Mouse (Mus musculus) urinary bladder, postnatal 25 days (tissue): Measurements from ENCODE around the gene Yipf2.
A peak's percentile ranks its signal among the peaks of the same experiment; 100 is the strongest.
"Not testable (repeated sequence)": the region's sequence is repeated elsewhere in the genome, so short reads cannot be mapped to it uniquely, and the experiment has no call there.

Experiments
- DNase-seq: peaks from one replicate; pipeline ENCODE4 v3.0.0; 2022; ENCODE audit warnings: low spot score

Yipf2 gene

GRCm38 (mm10) chr9:21557556-21557955, 35.1 kb downstream of the Yipf2 start:
- DNase-seq: no peak

- no peak for DNase-seq
Measured at GRCm38 (mm10) chr9:21556996-21557395, 35.6 kb downstream of the Yipf2 start.

GRCm38 (mm10) chr9:21555198-21555742, 37.4 kb downstream of the Yipf2 start:
- DNase-seq: no peak

GRCm38 (mm10) chr9:21553607-21554273, 38.9 kb downstream of the Yipf2 start:
- DNase-seq: no peak

- DNase-seq: no peak
Measured at GRCm38 (mm10) chr9:21551049-21551448, 41.6 kb downstream of the Yipf2 start.

- peak; percentile 34 for DNase-seq
Measured at GRCm38 (mm10) chr9:21547075-21547941, 45.3 kb downstream of the Yipf2 start.

- no peak for DNase-seq
Measured at GRCm38 (mm10) chr9:21546789-21547074, 45.9 kb downstream of the Yipf2 start, which contains the start of gene Carm1. Gene Carm1, plus strand, starts transcription at chr9:21546894.

GRCm38 (mm10) chr9:21545916-21546788, 46.5 kb downstream of the Yipf2 start:
- peak; percentile 99 for DNase-seq

- DNase-seq: no peak
Measured at GRCm38 (mm10) chr9:21545351-21545915, 47.2 kb downstream of the Yipf2 start.

- DNase-seq: not testable (repeated sequence)
Measured at GRCm38 (mm10) chr9:21542001-21542400, 50.6 kb downstream of the Yipf2 start.

GRCm38 (mm10) chr9:21539981-21540753, 52.5 kb downstream of the Yipf2 start:
- no peak for DNase-seq
